Mouse (Mus musculus): ENCODE measurements at regions not wholly inside any gene's neighbourhood (a gene's known extent, or its start where the extent isn't known, plus 50 kb on each side); places are given as distances from the start of the nearest gene placed in this dataset.
A peak's percentile ranks its signal among the peaks of the same experiment; 100 is the strongest.

DNA sequence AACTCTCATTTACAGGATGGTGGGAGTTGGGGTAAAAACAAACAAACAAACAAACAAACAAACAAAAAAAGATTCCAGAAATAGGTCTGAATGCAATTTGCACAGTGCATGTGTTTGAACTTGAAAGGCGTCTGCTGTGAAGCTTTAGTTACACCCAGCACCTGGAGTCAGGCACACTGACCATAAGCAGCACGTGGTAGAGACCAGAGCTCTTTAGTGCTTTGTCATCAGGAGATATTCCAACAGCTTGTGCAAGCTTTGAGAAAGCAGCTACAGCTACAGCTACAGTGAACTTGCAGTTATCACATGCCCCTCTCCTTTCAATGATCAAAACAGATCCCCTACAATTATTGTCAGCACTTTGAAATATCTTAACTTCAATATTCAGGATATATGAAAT is 190.4 kb upstream of the Agr3 start:
- no peaks in the 10 kb centered on the region for H3K79me2 ChIP-seq (ENCODE audit: control insufficient read depth, insufficient read depth)
- no peak overlapping the region for H3ac ChIP-seq (ENCODE audit: control insufficient read depth, insufficient read length)
- TF ChIP-seq POLR2A (IDR thresholded peaks at IDR 0.05; ENCODE audit: insufficient read length, low read depth) (no peak), SRF (IDR thresholded peaks at IDR 0.05; ENCODE audit: control insufficient read depth, insufficient read length, low read depth) (no peak), MYOD1 (IDR thresholded peaks at IDR 0.05; ENCODE audit: control insufficient read depth in 1 of 3, insufficient read length in 2 of 3, low read depth in 2 of 3) (no peak), TCF12 (IDR thresholded peaks at IDR 0.05; ENCODE audit: insufficient read depth, poor library complexity, severe bottlenecking) (no peak), USF1 (IDR thresholded peaks at IDR 0.05; ENCODE audit: low read depth) (no peak), E2F4 (IDR thresholded peaks at IDR 0.05; ENCODE audit: insufficient read depth) (no peak), POLR2AphosphoS2 (IDR thresholded peaks at IDR 0.05; ENCODE audit: insufficient read length, low read depth) (no peak), MAX (IDR thresholded peaks at IDR 0.05; ENCODE audit: low read depth) (no peak), MYOG (IDR thresholded peaks at IDR 0.05; ENCODE audit: control insufficient read depth in 1 of 3, insufficient read depth in 1 of 3, insufficient read length in 2 of 3, low read depth in 2 of 3) (no peak), CEBPB (IDR thresholded peaks at IDR 0.05; ENCODE audit: insufficient read depth, poor library complexity, severe bottlenecking) (no peak), TCF3 (IDR thresholded peaks at IDR 0.05; ENCODE audit: insufficient read length, low read depth) (no peak), REST (IDR thresholded peaks at IDR 0.05; ENCODE audit: insufficient read depth, insufficient read length) (no peak)
- peak overlapping the region; percentile 58 for H3K4me2 ChIP-seq (ENCODE audit: low read depth)
- H3K36me3 ChIP-seq (ENCODE audit: control insufficient read depth, insufficient read depth), result no peaks in the 10 kb centered on the region
- no peaks in the 10 kb centered on the region for H3K27me3 ChIP-seq (ENCODE audit: control insufficient read depth, insufficient read depth, insufficient read length)
- no peak overlapping the region for H3K4me3 ChIP-seq

DNA sequence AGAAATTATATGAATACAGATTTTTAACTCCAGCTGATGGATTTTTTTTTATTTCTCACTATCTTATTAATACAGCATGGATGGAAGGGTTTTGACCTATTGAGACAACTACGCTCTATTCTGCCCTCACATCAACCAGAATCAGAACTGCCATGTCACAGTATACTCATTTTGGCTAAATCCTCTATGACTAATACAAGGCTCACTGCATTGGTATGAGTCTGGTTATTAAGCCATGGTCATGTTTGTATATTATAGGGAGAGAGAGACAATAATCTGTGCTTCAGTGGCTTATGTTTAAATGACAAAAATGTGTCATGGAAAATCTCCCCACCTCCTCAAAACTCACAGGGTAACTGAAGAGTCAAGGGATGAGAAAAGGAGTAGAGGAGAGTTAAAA is 191.0 kb upstream of the Agr3 start:
- TF ChIP-seq MYOD1 (IDR thresholded peaks at IDR 0.05; ENCODE audit: control insufficient read depth in 1 of 3, insufficient read length in 2 of 3, low read depth in 2 of 3), result no peak
- TF ChIP-seq TCF12 (IDR thresholded peaks at IDR 0.05; ENCODE audit: insufficient read depth, poor library complexity, severe bottlenecking), result no peak
- TF ChIP-seq TCF3 (IDR thresholded peaks at IDR 0.05; ENCODE audit: insufficient read length, low read depth), result no peak
- no peak for TF ChIP-seq MYOG (IDR thresholded peaks at IDR 0.05; ENCODE audit: control insufficient read depth in 1 of 3, insufficient read depth in 1 of 3, insufficient read length in 2 of 3, low read depth in 2 of 3)
- no peak for TF ChIP-seq USF1 (IDR thresholded peaks at IDR 0.05; ENCODE audit: low read depth)
- no peak for TF ChIP-seq REST (IDR thresholded peaks at IDR 0.05; ENCODE audit: insufficient read depth, insufficient read length)
- no peak for TF ChIP-seq POLR2A (IDR thresholded peaks at IDR 0.05; ENCODE audit: insufficient read length, low read depth)
- TF ChIP-seq POLR2AphosphoS2 (IDR thresholded peaks at IDR 0.05; ENCODE audit: insufficient read length, low read depth), result no peak
- no peak for TF ChIP-seq E2F4 (IDR thresholded peaks at IDR 0.05; ENCODE audit: insufficient read depth)
- no peak for TF ChIP-seq CEBPB (IDR thresholded peaks at IDR 0.05; ENCODE audit: insufficient read depth, poor library complexity, severe bottlenecking)
- no peak for TF ChIP-seq SRF (IDR thresholded peaks at IDR 0.05; ENCODE audit: control insufficient read depth, insufficient read length, low read depth)
- no peak for TF ChIP-seq MAX (IDR thresholded peaks at IDR 0.05; ENCODE audit: low read depth)
- H3K79me2 ChIP-seq (ENCODE audit: control insufficient read depth, insufficient read depth), result no peaks in the 10 kb centered on the region
- no peaks in the 10 kb centered on the region for H3K36me3 ChIP-seq (ENCODE audit: control insufficient read depth, insufficient read depth)
- H3ac ChIP-seq (ENCODE audit: control insufficient read depth, insufficient read length), result no peak overlapping the region
- no peaks in the 10 kb centered on the region for H3K27me3 ChIP-seq (ENCODE audit: control insufficient read depth, insufficient read depth, insufficient read length)
- H3K4me2 ChIP-seq (ENCODE audit: low read depth), result peak overlapping the region; percentile 58
- H3K4me3 ChIP-seq, result no peak overlapping the region

DNA sequence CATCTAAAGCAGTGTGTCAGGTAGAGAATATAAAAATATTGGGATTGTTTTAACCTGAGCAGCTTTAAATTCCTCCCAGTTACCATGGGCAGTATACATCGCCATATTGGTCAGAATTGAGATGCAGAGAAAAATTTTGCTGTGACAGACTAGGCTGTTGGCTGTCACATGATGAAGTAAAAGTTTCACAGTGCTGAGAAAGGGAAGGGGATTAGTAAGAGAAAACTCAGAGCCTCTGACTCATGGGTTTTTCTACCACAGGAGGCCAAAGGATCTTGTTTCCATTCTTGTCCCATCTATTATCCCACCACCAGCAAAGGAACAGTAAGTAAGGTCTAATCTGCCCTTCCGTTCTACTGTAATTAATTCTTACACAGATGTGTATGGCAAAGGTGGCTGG is 191.8 kb upstream of the Agr3 start:
- Histone ChIP-seq H3K27me3 (ENCODE audit: control insufficient read depth, insufficient read depth, insufficient read length) (no peaks in the 10 kb centered on the region), H3K4me2 (ENCODE audit: low read depth) (peak overlapping the region; percentile 58), H3K79me2 (ENCODE audit: control insufficient read depth, insufficient read depth) (no peaks in the 10 kb centered on the region), H3K36me3 (ENCODE audit: control insufficient read depth, insufficient read depth) (no peaks in the 10 kb centered on the region), H3ac (ENCODE audit: control insufficient read depth, insufficient read length) (no peak overlapping the region), H3K4me3 (no peak overlapping the region)
- TF ChIP-seq USF1 (IDR thresholded peaks at IDR 0.05; ENCODE audit: low read depth) (peak; percentile 86), SRF (IDR thresholded peaks at IDR 0.05; ENCODE audit: control insufficient read depth, insufficient read length, low read depth) (no peak)

- Histone ChIP-seq H3K36me3 (ENCODE audit: control insufficient read depth, insufficient read depth) (no peaks in the 10 kb centered on the region), H3ac (ENCODE audit: control insufficient read depth, insufficient read length) (no peak overlapping the region), H3K79me2 (ENCODE audit: control insufficient read depth, insufficient read depth) (no peaks in the 10 kb centered on the region), H3K4me3 (no peak overlapping the region), H3K27me3 (ENCODE audit: control insufficient read depth, insufficient read depth, insufficient read length) (no peaks in the 10 kb centered on the region), H3K4me2 (ENCODE audit: low read depth) (no peak overlapping the region)
- TF ChIP-seq E2F4 (IDR thresholded peaks at IDR 0.05; ENCODE audit: insufficient read depth) (no peak), CEBPB (IDR thresholded peaks at IDR 0.05; ENCODE audit: insufficient read depth, poor library complexity, severe bottlenecking) (no peak), MAX (IDR thresholded peaks at IDR 0.05; ENCODE audit: low read depth) (no peak), MYOG (IDR thresholded peaks at IDR 0.05; ENCODE audit: control insufficient read depth in 1 of 3, insufficient read depth in 1 of 3, insufficient read length in 2 of 3, low read depth in 2 of 3) (peak in 1 of 3 experiments; percentile 79), MYOD1 (IDR thresholded peaks at IDR 0.05; ENCODE audit: control insufficient read depth in 1 of 3, insufficient read length in 2 of 3, low read depth in 2 of 3) (peak in 2 of 3 experiments; percentile 26 to 42)
These were observed 191.1 kb upstream of the Ahr start for GRCm38 (mm10) chr12:35725910-35726309.

- Histone ChIP-seq H3K79me2 (ENCODE audit: control insufficient read depth, insufficient read depth) (no peaks in the 10 kb centered on the region), H3K36me3 (ENCODE audit: control insufficient read depth, insufficient read depth) (no peaks in the 10 kb centered on the region), H3ac (ENCODE audit: control insufficient read depth, insufficient read length) (no peak overlapping the region), H3K4me3 (no peak overlapping the region), H3K4me2 (ENCODE audit: low read depth) (no peak overlapping the region), H3K27me3 (ENCODE audit: control insufficient read depth, insufficient read depth, insufficient read length) (no peaks in the 10 kb centered on the region)
- no peak for TF ChIP-seq TCF3 (IDR thresholded peaks at IDR 0.05; ENCODE audit: insufficient read length, low read depth)
- no peak for TF ChIP-seq POLR2AphosphoS2 (IDR thresholded peaks at IDR 0.05; ENCODE audit: insufficient read length, low read depth)
- no peak for TF ChIP-seq USF1 (IDR thresholded peaks at IDR 0.05; ENCODE audit: low read depth)
- TF ChIP-seq MYOG (IDR thresholded peaks at IDR 0.05; ENCODE audit: control insufficient read depth in 1 of 3, insufficient read depth in 1 of 3, insufficient read length in 2 of 3, low read depth in 2 of 3), result no peak
- no peak for TF ChIP-seq REST (IDR thresholded peaks at IDR 0.05; ENCODE audit: insufficient read depth, insufficient read length)
- no peak for TF ChIP-seq POLR2A (IDR thresholded peaks at IDR 0.05; ENCODE audit: insufficient read length, low read depth)
- TF ChIP-seq MAX (IDR thresholded peaks at IDR 0.05; ENCODE audit: low read depth), result no peak
- TF ChIP-seq MYOD1 (IDR thresholded peaks at IDR 0.05; ENCODE audit: control insufficient read depth in 1 of 3, insufficient read length in 2 of 3, low read depth in 2 of 3), result no peak
- no peak for TF ChIP-seq TCF12 (IDR thresholded peaks at IDR 0.05; ENCODE audit: insufficient read depth, poor library complexity, severe bottlenecking)
- TF ChIP-seq E2F4 (IDR thresholded peaks at IDR 0.05; ENCODE audit: insufficient read depth), result no peak
- TF ChIP-seq SRF (IDR thresholded peaks at IDR 0.05; ENCODE audit: control insufficient read depth, insufficient read length, low read depth), result no peak
- TF ChIP-seq CEBPB (IDR thresholded peaks at IDR 0.05; ENCODE audit: insufficient read depth, poor library complexity, severe bottlenecking), result no peak
These were observed 189.3 kb upstream of the Ahr start for GRCm38 (mm10) chr12:35724132-35724531.

Measured in myocyte (in vitro differentiated cells).